Mouse (Mus musculus) intestine, embryonic 16.5 days (tissue): Measurements from ENCODE around the gene Irf3. TPM values are rescaled to one million over a fixed set of nuclear protein-coding genes. Genes with fewer than 3 reads are reported as not detected.
"Not testable (repeated sequence)": the region's sequence is repeated elsewhere in the genome, so short reads cannot be mapped to it uniquely, and the experiment has no call there.

ENCODE experiments used
- ATAC-seq: fragments of 200-750 bp; cut with Nextera tagmentation; 2 replicates; pipeline ENCODE4 v1.8.0; 2017; ENCODE audit warnings: moderate TSS enrichment, moderate library complexity
- H3K27ac ChIP-seq: fragments of 300-500 bp; sonication (generic); 2 replicates; pipeline ENCODE4 v1.5.1; 2014; ENCODE audit warnings: mild to moderate bottlenecking, low read length
- H3K27me3 ChIP-seq: fragments of 300-500 bp; sonication (generic); replicated peaks from 2 replicates; pipeline ENCODE4 v1.6.1; 2014; ENCODE audit warnings: low read length, control low read depth, mixed read lengths; ENCODE audit not compliant: control insufficient read depth, insufficient read depth
- H3K36me3 ChIP-seq: fragments of 300-500 bp; sonication (generic); 2 replicates; pipeline ENCODE4 v1.6.1; 2014; ENCODE audit warnings: low read length, control low read depth; ENCODE audit not compliant: control insufficient read depth, insufficient read depth
- H3K4me1 ChIP-seq: fragments of 300-500 bp; sonication (generic); 2 replicates; pipeline ENCODE4 v1.6.1; 2014; ENCODE audit warnings: low read length, control low read depth, mixed read lengths; ENCODE audit not compliant: control insufficient read depth, insufficient read depth
- H3K4me2 ChIP-seq: fragments of 300-500 bp; sonication (generic); 2 replicates; pipeline ENCODE4 v1.6.1; 2014; ENCODE audit warnings: low read depth, low read length, control low read depth
- H3K4me3 ChIP-seq: fragments of 300-500 bp; sonication (generic); 2 replicates; pipeline ENCODE4 v1.5.1; 2014; ENCODE audit warnings: mild to moderate bottlenecking, low read length
- H3K9ac ChIP-seq: fragments of 300-500 bp; sonication (generic); 2 replicates; pipeline ENCODE4 v1.6.1; 2014; ENCODE audit warnings: low read depth, low read length
- H3K9me3 ChIP-seq: fragments of 300-500 bp; sonication (generic); 2 replicates; pipeline ENCODE4 v1.6.1; 2016; ENCODE audit warnings: low read length, control low read depth; ENCODE audit not compliant: control insufficient read depth
- WGBS: fragments of 180-500 bp; shearing (Covaris S2); extraction: QIAGEN DNeasy Blood & Tissue Kit; methylation state at CpG from one replicate; pipeline ENCODE4 v1.1.7; 2014; 5-methylcytosine and 5-hydroxymethylcytosine counted together
- polyA plus RNA-seq: library from polyadenylated mRNA; unstranded; fragments of >200 nt; fragmentation: Nextera tagmentation; extraction: Ambion mirVana; gene quantifications from 2 replicates; pipeline ENCODE4 v1.2.1, GENCODE M21; 2015

The Irf3 gene
- polyA plus RNA-seq, 1 experiment from 2014 or later: 115 TPM

GRCm38 (mm10) chr7:45023711-45024110 lies 26.3 kb downstream of the Irf3 start:
- WGBS: 82% methylated on average over 5 of the region's 5 CpGs
- H3K9ac ChIP-seq, H3K4me3 ChIP-seq, H3K27ac ChIP-seq, H3K9me3 ChIP-seq, ATAC-seq, H3K27me3 ChIP-seq, H3K4me2 ChIP-seq, H3K4me1 ChIP-seq: not testable (repeated sequence)
- H3K36me3 ChIP-seq: peaks cover 12% of the 10 kb centered on the region

- Histone ChIP-seq H3K36me3 (peaks cover 14% of the 10 kb centered on the region), H3K4me3 (no peak overlapping the region), H3K27ac (no peak overlapping the region), H3K9me3 (no peaks in the 10 kb centered on the region), H3K4me2 (no peak overlapping the region), H3K9ac (no peak overlapping the region), H3K27me3 (no peaks in the 10 kb centered on the region), H3K4me1 (no peaks in the 10 kb centered on the region)
- WGBS: 83% methylated on average over 15 of the region's 15 CpGs
- peak; percentile 16; the same call in 1 of the 2 replicates for ATAC-seq
Measured at GRCm38 (mm10) chr7:45024281-45025248, 27.1 kb downstream of the Irf3 start.

DNA sequence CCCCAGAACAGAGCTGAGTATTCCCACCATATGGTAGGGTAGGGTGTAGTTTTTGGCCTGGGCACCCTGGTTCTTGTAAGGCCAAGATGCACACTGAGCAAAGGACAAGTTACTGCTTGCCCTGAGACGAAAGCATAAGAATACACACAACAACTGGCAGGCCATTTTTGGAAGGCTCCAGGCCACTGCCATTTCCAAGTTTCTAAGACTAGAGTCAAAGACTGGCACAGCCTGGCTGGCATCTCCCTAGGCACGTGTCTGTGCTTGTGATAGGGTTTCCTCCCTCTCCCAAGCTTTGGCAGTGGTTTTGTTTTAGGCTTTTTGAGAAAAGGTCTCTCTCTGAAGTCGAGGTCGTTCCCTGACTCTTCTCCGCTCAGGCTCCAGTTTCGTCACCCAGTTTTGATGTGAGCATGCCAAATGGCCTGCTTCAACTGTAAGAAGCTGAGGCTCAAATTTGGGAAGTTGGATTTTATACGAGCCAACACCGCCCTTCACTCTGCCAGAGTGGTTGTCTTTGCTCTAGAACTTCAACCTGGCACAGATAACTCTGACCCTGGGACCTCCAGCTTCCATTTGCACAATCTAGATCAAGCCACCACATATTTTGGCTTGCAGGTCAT lies 28.3 kb downstream of the Irf3 start:
- ATAC-seq: no peak
- WGBS: 80% methylated on average over 8 of the region's 8 CpGs
- Histone ChIP-seq H3K9ac (no peak overlapping the region), H3K4me3 (no peak overlapping the region), H3K27ac (no peak overlapping the region), H3K27me3 (no peaks in the 10 kb centered on the region), H3K4me1 (no peaks in the 10 kb centered on the region), H3K4me2 (no peak overlapping the region), H3K9me3 (no peaks in the 10 kb centered on the region), H3K36me3 (peaks cover 22% of the 10 kb centered on the region)

- Histone ChIP-seq H3K27ac (no peak overlapping the region), H3K9me3 (no peaks in the 10 kb centered on the region), H3K9ac (no peak overlapping the region), H3K4me2 (no peak overlapping the region), H3K4me1 (no peaks in the 10 kb centered on the region), H3K4me3 (no peak overlapping the region), H3K27me3 (no peaks in the 10 kb centered on the region), H3K36me3 (peaks cover 27% of the 10 kb centered on the region)
- 67% methylated on average over 2 of the region's 2 CpGs for WGBS
- no peak for ATAC-seq
Measured at GRCm38 (mm10) chr7:45026256-45026655, 28.8 kb downstream of the Irf3 start.

DNA sequence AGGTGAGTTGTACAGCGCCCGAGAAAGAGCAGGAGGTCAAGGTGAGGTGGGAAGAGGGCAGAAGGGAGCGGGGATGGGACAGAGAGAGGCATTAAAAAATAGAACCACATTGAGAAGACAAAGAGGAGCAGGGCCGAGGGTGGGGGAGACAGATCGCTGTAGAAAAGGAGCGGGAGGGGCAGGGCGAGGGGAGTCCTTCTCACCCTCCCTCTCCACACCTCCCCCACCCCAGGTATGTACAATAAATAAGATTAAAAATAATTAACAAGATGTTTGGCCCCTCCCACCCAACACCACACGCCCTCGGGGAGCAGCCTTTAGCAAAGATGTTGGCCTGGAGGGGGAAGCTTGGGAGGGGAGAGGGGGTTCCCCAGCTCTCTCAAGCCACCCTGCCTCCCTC lies 30.3 kb downstream of the Irf3 start:
- Histone ChIP-seq H3K9ac (no peak overlapping the region), H3K27ac (no peak overlapping the region), H3K9me3 (no peaks in the 10 kb centered on the region), H3K4me3 (no peak overlapping the region), H3K4me1 (no peaks in the 10 kb centered on the region), H3K4me2 (no peak overlapping the region), H3K36me3 (peaks cover 36% of the 10 kb centered on the region), H3K27me3 (no peaks in the 10 kb centered on the region)
- 86% methylated on average over 9 of the region's 9 CpGs for WGBS
- no peak for ATAC-seq

GRCm38 (mm10) chr7:45028351-45028750 lies 30.9 kb downstream of the Irf3 start:
- Histone ChIP-seq H3K27ac (no peak overlapping the region), H3K4me1 (no peaks in the 10 kb centered on the region), H3K9me3 (no peaks in the 10 kb centered on the region), H3K9ac (no peak overlapping the region), H3K4me3 (no peak overlapping the region), H3K27me3 (no peaks in the 10 kb centered on the region), H3K36me3 (peaks cover 39% of the 10 kb centered on the region), H3K4me2 (no peak overlapping the region)
- ATAC-seq: no peak
- 94% methylated on average over 11 of the region's 11 CpGs for WGBS

- Histone ChIP-seq H3K27ac (no peak overlapping the region), H3K4me2 (no peak overlapping the region), H3K4me1 (no peaks in the 10 kb centered on the region), H3K27me3 (no peaks in the 10 kb centered on the region), H3K36me3 (peaks cover 47% of the 10 kb centered on the region), H3K4me3 (no peak overlapping the region), H3K9ac (no peak overlapping the region), H3K9me3 (no peaks in the 10 kb centered on the region)
- no peak for ATAC-seq
- 91% methylated on average over 6 of the region's 6 CpGs for WGBS
Measured at GRCm38 (mm10) chr7:45029995-45030394, 32.5 kb downstream of the Irf3 start.

- H3K9me3 ChIP-seq: no peaks in the 10 kb centered on the region
- peaks cover 49% of the 10 kb centered on the region for H3K36me3 ChIP-seq
- no peak overlapping the region for H3K4me2 ChIP-seq
- WGBS: 96% methylated on average over 8 of the region's 8 CpGs
- H3K4me1 ChIP-seq: no peaks in the 10 kb centered on the region
- no peak overlapping the region for H3K9ac ChIP-seq
- ATAC-seq: no peak
- no peak overlapping the region for H3K27ac ChIP-seq
- no peaks in the 10 kb centered on the region for H3K27me3 ChIP-seq
- H3K4me3 ChIP-seq: no peak overlapping the region
Measured at GRCm38 (mm10) chr7:45030857-45031256, 33.4 kb downstream of the Irf3 start.

- ATAC-seq: no peak
- H3K4me3 ChIP-seq: no peak overlapping the region
- peaks cover 47% of the 10 kb centered on the region for H3K36me3 ChIP-seq
- H3K27ac ChIP-seq: no peak overlapping the region
- H3K4me2 ChIP-seq: no peak overlapping the region
- no peaks in the 10 kb centered on the region for H3K9me3 ChIP-seq
- 94% methylated on average over 19 of the region's 19 CpGs for WGBS
- no peaks in the 10 kb centered on the region for H3K4me1 ChIP-seq
- no peak overlapping the region for H3K9ac ChIP-seq
- no peaks in the 10 kb centered on the region for H3K27me3 ChIP-seq
Measured at GRCm38 (mm10) chr7:45033722-45034359, 36.4 kb downstream of the Irf3 start.
